Mouse (Mus musculus) limb, embryonic 12.5 days (tissue): ENCODE measurements around the gene Stil. TPM values are rescaled to one million over a fixed set of nuclear protein-coding genes. Genes with fewer than 3 reads are reported as not detected.

Experiments used
- ATAC-seq: fragments of 200-750 bp; cut with Nextera tagmentation; 2 replicates; pipeline ENCODE4 v1.8.0; 2017; ENCODE audit warnings: low read depth, moderate TSS enrichment; ENCODE audit not compliant: insufficient number of reproducible peaks, insufficient read depth, low FRiP score, low TSS enrichment
- H3K27ac ChIP-seq: fragments of 300-500 bp; sonication (generic); 2 replicates; pipeline ENCODE4 v1.5.1; 2016; ENCODE audit warnings: mild to moderate bottlenecking, moderate library complexity
- H3K27me3 ChIP-seq: fragments of 300-500 bp; sonication (generic); 2 replicates; pipeline ENCODE4 v1.6.1; 2016; ENCODE audit warnings: mild to moderate bottlenecking, moderate library complexity
- H3K36me3 ChIP-seq: fragments of 300-500 bp; sonication (generic); 2 replicates; pipeline ENCODE4 v1.6.1; 2016; ENCODE audit warnings: mild to moderate bottlenecking, moderate library complexity
- H3K4me1 ChIP-seq: fragments of 300-500 bp; sonication (generic); replicated peaks from 2 replicates; pipeline ENCODE4 v1.6.1; 2016
- H3K4me2 ChIP-seq: fragments of 300-500 bp; sonication (generic); 2 replicates; pipeline ENCODE4 v1.6.1; 2016; ENCODE audit warnings: mild to moderate bottlenecking, moderate library complexity
- H3K4me3 ChIP-seq: fragments of 300-500 bp; sonication (generic); replicated peaks from 2 replicates; pipeline ENCODE4 v1.5.1; 2016; ENCODE audit warnings: mild to moderate bottlenecking
- H3K9ac ChIP-seq: fragments of 300-500 bp; sonication (generic); replicated peaks from 2 replicates; pipeline ENCODE4 v1.6.1; 2016; ENCODE audit warnings: mild to moderate bottlenecking, moderate library complexity
- H3K9me3 ChIP-seq: fragments of 300-500 bp; sonication (generic); 2 replicates; pipeline ENCODE4 v1.6.1; 2016; ENCODE audit warnings: mild to moderate bottlenecking, moderate library complexity
- WGBS: fragments of 180-500 bp; shearing (Covaris S2); methylation state at CpG from one replicate; pipeline ENCODE4 v1.1.7; 2016; 5-methylcytosine and 5-hydroxymethylcytosine counted together
- polyA plus RNA-seq: library from polyadenylated mRNA; unstranded; fragments of >200 nt; fragmentation: Nextera tagmentation; extraction: Ambion mirVana; gene quantifications from 2 replicates; pipeline ENCODE4 v1.2.1, GENCODE M21; 2016

Stil gene
- polyA plus RNA-seq, 1 experiment from 2014 or later = 16.9 TPM

GRCm38 (mm10) chr4:115058871-115059590 is 59.1 kb downstream of the Stil start:
- Histone ChIP-seq H3K4me3 (peak overlapping the region; percentile 19; the same call in 1 of the 2 replicates), H3K9me3 (no peaks in the 10 kb centered on the region), H3K9ac (no peak overlapping the region), H3K4me1 (peaks cover 25% of the 10 kb centered on the region), H3K27ac (0 out of 2 replicates have a peak overlapping the region, but pooled peaks have one; percentile 57), H3K4me2 (0 out of 2 replicates have a peak overlapping the region, but pooled peaks have one; percentile 7), H3K36me3 (no peaks in the 10 kb centered on the region), H3K27me3 (peaks cover 98% of the 10 kb centered on the region)
- ATAC-seq = no peak
- WGBS = 2% methylated on average over 23 of the region's 23 CpGs

GRCm38 (mm10) chr4:115059871-115060270 is 59.9 kb downstream of the Stil start:
- Histone ChIP-seq H3K4me2 (no peak overlapping the region), H3K9ac (no peak overlapping the region), H3K27me3 (peaks cover 99% of the 10 kb centered on the region), H3K9me3 (no peaks in the 10 kb centered on the region), H3K4me1 (peaks cover 25% of the 10 kb centered on the region), H3K36me3 (no peaks in the 10 kb centered on the region), H3K4me3 (no peak overlapping the region; the same call in 1 of the 2 replicates), H3K27ac (no peak overlapping the region)
- 1% methylated on average over 12 of the region's 12 CpGs for WGBS
- ATAC-seq = no peak

- Histone ChIP-seq H3K9me3 (no peaks in the 10 kb centered on the region), H3K4me3 (no peak overlapping the region), H3K9ac (no peak overlapping the region), H3K4me1 (peaks cover 25% of the 10 kb centered on the region), H3K4me2 (no peak overlapping the region), H3K27me3 (peaks cover 99% of the 10 kb centered on the region), H3K36me3 (no peaks in the 10 kb centered on the region), H3K27ac (no peak overlapping the region)
- no peak for ATAC-seq
- WGBS = 17% methylated on average over 3 of the region's 3 CpGs
Measured at GRCm38 (mm10) chr4:115060753-115061152, 60.8 kb downstream of the Stil start.

GRCm38 (mm10) chr4:115062540-115062874 is 62.5 kb downstream of the Stil start:
- H3K36me3 ChIP-seq = no peaks in the 10 kb centered on the region
- no peak for ATAC-seq
- H3K9me3 ChIP-seq = no peaks in the 10 kb centered on the region
- WGBS = 2% methylated on average over 9 of the region's 9 CpGs
- peak overlapping the region; percentile 94 for H3K4me2 ChIP-seq
- peak overlapping the region; percentile 56 for H3K4me3 ChIP-seq
- H3K27me3 ChIP-seq = peaks cover 97% of the 10 kb centered on the region
- H3K9ac ChIP-seq = no peak overlapping the region
- no peak overlapping the region for H3K27ac ChIP-seq
- peaks cover 14% of the 10 kb centered on the region for H3K4me1 ChIP-seq

GRCm38 (mm10) chr4:115062875-115063517 is 63.0 kb downstream of the Stil start:
- H3K27ac ChIP-seq = no peak overlapping the region
- peak overlapping the region; percentile 56 for H3K9ac ChIP-seq
- H3K4me3 ChIP-seq = peak overlapping the region; percentile 56

GRCm38 (mm10) chr4:115063518-115064239 is 63.7 kb downstream of the Stil start:
- WGBS = 1% methylated on average over 31 of the region's 31 CpGs

More at GRCm38 (mm10) chr4:115062875-115063517, 63.0 kb downstream of the Stil start:
- Histone ChIP-seq H3K27me3 (peaks cover 97% of the 10 kb centered on the region), H3K9me3 (no peaks in the 10 kb centered on the region), H3K36me3 (no peaks in the 10 kb centered on the region), H3K4me1 (peaks cover 14% of the 10 kb centered on the region), H3K4me2 (peak overlapping the region; percentile 94)
- under 1% methylated on average over 58 of the region's 58 CpGs for WGBS
- peak; percentile 67 for ATAC-seq

GRCm38 (mm10) chr4:115071668-115072067 is 71.7 kb downstream of the Stil start:
- H3K27ac ChIP-seq = no peak overlapping the region
- H3K9me3 ChIP-seq = no peaks in the 10 kb centered on the region
- H3K27me3 ChIP-seq = peaks cover 49% of the 10 kb centered on the region
- no peak for ATAC-seq
- H3K36me3 ChIP-seq = no peaks in the 10 kb centered on the region
- no peak overlapping the region for H3K9ac ChIP-seq
- 75% methylated on average over 1 of the region's 1 CpGs for WGBS
- H3K4me2 ChIP-seq = no peak overlapping the region
- H3K4me3 ChIP-seq = no peak overlapping the region
- H3K4me1 ChIP-seq = no peaks in the 10 kb centered on the region

More at GRCm38 (mm10) chr4:115063518-115064239, 63.7 kb downstream of the Stil start:
- Histone ChIP-seq H3K4me3 (peak overlapping the region; percentile 56), H3K36me3 (no peaks in the 10 kb centered on the region), H3K27me3 (peaks cover 97% of the 10 kb centered on the region), H3K9ac (peak overlapping the region; percentile 56), H3K4me1 (peaks cover 14% of the 10 kb centered on the region), H3K4me2 (peak overlapping the region; percentile 94), H3K27ac (no peak overlapping the region), H3K9me3 (no peaks in the 10 kb centered on the region)
- ATAC-seq = no peak

- Histone ChIP-seq H3K9ac (no peak overlapping the region), H3K27me3 (peaks cover 23% of the 10 kb centered on the region; the same call in 1 of the 2 replicates), H3K4me2 (no peak overlapping the region), H3K4me1 (peaks cover 9% of the 10 kb centered on the region; the same call in 1 of the 2 replicates), H3K9me3 (no peaks in the 10 kb centered on the region), H3K36me3 (no peaks in the 10 kb centered on the region), H3K4me3 (no peak overlapping the region), H3K27ac (no peak overlapping the region)
- ATAC-seq = no peak
- WGBS = 90% methylated on average over 1 of the region's 1 CpGs
Measured at GRCm38 (mm10) chr4:115074789-115075188, 74.8 kb downstream of the Stil start.

- ATAC-seq = peak; percentile 19; the same call in 1 of the 2 replicates
- Histone ChIP-seq H3K27me3 (peaks cover 19% of the 10 kb centered on the region; the same call in 1 of the 2 replicates), H3K36me3 (no peaks in the 10 kb centered on the region), H3K4me2 (no peak overlapping the region), H3K27ac (no peak overlapping the region), H3K4me1 (peaks cover 9% of the 10 kb centered on the region; the same call in 1 of the 2 replicates), H3K9ac (no peak overlapping the region), H3K4me3 (no peak overlapping the region), H3K9me3 (no peaks in the 10 kb centered on the region)
- 57% methylated on average over 3 of the region's 3 CpGs for WGBS
Measured at GRCm38 (mm10) chr4:115075204-115075915, 75.4 kb downstream of the Stil start.

GRCm38 (mm10) chr4:115078892-115079820 is 79.2 kb downstream of the Stil start:
- Histone ChIP-seq H3K27me3 (peaks cover 14% of the 10 kb centered on the region; the same call in 1 of the 2 replicates), H3K27ac (no peak overlapping the region), H3K4me3 (no peak overlapping the region), H3K9me3 (no peaks in the 10 kb centered on the region), H3K4me2 (no peak overlapping the region), H3K4me1 (peaks cover 9% of the 10 kb centered on the region; the same call in 1 of the 2 replicates), H3K36me3 (no peaks in the 10 kb centered on the region), H3K9ac (no peak overlapping the region)
- 35% methylated on average over 10 of the region's 10 CpGs for WGBS
- no peak for ATAC-seq
